Mouse (Mus musculus) adrenal gland, adult (tissue): Measurements from ENCODE around the gene Opcml.
A peak's percentile ranks its signal among the peaks of the same experiment; 100 is the strongest.

ENCODE experiments used
- DNase-seq, 2 experiments: peaks; one replicate each; pipeline ENCODE4 v3.0.0; 2022 to 2023; ENCODE audit warnings: low spot score in 1 of 2; ENCODE audit not compliant: inconsistent age in 2 of 2

Opcml gene

GRCm38 (mm10) chr9:27996536-27996935 lies 206.0 kb downstream of the Opcml start:
- no peak for DNase-seq

GRCm38 (mm10) chr9:27998767-27999166 lies 208.2 kb downstream of the Opcml start:
- DNase-seq: no peak

GRCm38 (mm10) chr9:28003131-28003530 lies 212.6 kb downstream of the Opcml start:
- no peak for DNase-seq

DNA sequence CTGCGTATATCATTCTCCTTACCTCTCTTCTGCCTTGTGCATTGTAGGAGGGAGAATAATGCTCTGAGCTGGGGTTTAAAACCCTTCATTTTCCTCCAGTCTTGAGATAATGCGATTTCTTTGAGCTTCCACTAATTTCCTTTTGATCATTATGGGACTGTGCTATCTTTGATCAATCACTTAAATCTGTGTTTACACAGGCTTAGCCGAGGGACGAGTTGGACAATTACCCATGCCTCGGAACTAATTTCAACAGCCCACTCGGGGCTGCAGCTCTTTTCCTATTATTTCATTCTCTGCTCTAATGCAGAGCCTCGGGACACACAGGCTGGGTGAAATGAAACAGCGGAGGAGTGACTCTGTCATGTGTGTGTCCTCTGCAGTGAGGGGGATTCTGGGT lies 220.9 kb downstream of the Opcml start:
- DNase-seq: no peak

GRCm38 (mm10) chr9:28012664-28013063 lies 222.1 kb downstream of the Opcml start:
- no peak for DNase-seq

DNA sequence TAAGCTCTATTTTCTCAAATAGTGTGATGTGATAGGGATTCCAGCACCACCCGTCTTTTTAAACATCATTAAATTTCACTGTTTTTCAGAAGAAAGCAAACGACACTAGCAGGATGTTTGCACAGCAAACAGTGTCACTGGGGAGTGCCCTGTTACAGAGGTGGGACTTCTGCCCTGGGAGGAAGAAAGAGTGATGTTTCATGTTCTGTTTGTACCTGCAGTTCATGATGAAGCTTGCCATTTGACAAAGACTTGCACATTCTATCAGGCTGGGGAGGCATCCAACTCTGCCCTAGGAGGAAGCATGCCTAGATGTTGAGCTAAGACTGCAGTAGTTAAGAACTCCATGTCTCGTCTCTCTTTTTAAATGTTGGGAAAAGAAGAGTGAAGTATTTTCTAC lies 222.6 kb downstream of the Opcml start:
- no peak for DNase-seq

DNA sequence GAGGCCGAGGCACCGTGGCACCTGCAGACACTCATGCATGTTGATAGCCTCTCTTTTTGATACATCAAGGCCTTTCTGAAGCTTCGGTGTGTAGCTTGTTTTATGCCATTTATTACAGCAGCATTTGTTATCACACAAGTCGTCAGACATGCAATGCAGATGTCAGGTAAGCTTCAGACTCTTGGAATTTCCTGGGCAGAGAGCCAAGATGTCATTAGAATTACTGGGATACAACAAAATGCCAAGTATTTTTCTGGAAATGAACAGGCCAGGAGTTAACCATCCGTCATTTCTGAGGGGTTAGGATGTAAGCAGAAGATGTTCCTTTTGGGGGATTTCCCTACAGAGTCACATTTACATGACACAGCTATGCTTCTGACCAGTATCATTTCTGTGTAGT lies 237.6 kb downstream of the Opcml start:
- no peak for DNase-seq

- no peak for DNase-seq
Observed at GRCm38 (mm10) chr9:28028788-28029393, 238.3 kb downstream of the Opcml start.

GRCm38 (mm10) chr9:28049157-28049556 lies 258.6 kb downstream of the Opcml start:
- DNase-seq: no peak

DNA sequence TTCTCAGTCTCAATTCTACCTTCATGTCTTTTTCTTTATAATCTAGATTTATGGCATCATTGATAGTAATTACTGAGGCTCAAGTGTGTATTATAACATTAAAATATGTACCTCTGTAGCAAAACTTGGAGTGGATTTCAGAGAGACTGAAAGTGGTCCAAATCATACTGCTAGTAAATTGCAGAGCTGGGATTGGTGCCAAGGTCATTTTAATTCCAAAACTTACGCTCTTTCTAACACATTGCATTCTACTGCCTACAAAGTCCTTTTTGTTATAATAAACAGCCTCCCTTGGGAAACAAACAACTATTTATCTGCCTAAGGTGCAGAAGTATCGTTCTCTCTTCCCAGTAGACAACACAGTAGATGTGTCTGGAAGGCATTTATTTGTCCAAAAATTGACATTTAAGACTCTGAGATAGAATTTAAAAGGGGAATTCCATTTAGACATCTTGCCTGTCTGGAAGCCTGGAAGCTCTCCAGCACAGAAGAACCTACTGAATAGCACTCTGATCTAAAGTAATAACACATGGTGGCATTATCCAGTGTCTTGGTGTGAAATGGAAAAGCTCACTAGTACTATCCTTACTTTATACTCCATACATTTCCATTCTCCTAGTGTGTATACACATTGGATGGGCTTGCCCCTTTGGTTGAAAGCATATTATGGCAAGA lies 266.7 kb downstream of the Opcml start:
- DNase-seq: peak in 1 of 2 experiments; percentile 46

- no peak for DNase-seq
Observed at GRCm38 (mm10) chr9:28065126-28065525, 274.6 kb downstream of the Opcml start.

DNA sequence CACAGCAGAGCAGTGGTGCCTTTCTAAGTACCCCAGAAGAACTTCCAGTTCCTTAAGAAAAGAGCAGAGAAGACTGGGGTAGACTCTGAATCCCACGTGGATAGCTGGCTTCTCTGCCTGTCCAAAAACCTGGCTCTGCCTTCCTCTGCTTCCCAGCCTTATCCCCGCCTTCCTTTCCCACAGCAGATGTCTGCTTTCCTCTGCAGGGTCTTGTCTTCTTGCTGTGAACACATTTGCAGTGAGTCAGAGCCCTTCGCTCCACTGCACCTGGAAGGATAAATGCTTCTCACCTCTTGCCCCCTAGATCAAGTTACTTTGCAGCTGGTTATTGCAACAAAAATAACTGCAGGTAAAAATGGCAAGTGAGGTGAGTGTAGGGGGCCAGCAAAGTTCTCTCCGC lies 290.1 kb downstream of the Opcml start:
- no peak for DNase-seq

DNA sequence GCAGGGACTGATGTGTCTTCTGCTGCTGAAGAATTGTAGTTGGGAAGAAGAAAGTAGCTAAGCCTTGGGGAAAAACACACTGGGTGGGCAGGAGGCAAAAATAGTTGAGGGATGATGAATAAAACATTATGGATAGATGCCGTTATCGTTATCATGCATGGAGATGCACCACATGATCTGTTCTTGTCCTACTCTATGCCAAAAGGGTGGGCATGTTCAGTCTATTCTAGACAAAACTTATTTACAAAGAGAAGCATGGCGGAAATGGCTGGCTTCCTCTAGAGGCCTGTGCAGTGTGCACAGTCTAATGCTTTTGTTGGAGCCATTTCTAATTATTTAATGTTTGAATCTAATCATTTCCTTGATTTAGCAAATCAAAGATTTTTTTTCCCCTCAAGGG lies 293.2 kb downstream of the Opcml start:
- DNase-seq: no peak

DNA sequence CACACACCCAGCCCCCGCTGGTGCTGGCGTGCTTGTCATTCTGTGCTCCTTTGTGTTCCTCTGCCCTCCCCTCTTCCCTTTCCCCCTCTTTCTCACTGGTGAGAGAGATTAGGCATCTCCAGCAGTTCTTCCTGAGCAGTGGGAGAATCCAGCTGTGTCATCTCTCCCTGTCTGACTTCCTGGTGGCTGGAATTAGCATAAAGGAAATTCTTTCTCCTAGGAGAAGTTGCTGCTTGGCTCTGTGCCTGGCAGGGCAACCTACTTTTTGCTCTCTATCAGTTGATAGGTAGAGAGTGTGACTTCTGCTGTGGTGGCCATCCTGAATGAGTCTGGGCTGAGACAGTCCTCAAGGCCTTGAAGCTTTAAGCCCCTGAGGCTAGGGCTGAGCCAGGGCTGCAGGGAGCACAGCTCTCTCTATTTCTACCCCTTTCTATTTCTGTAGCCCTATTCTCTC lies 293.7 kb downstream of the Opcml start:
- DNase-seq: no peak

- no peak for DNase-seq
Observed at GRCm38 (mm10) chr9:28091395-28091794, 300.8 kb downstream of the Opcml start.

DNA sequence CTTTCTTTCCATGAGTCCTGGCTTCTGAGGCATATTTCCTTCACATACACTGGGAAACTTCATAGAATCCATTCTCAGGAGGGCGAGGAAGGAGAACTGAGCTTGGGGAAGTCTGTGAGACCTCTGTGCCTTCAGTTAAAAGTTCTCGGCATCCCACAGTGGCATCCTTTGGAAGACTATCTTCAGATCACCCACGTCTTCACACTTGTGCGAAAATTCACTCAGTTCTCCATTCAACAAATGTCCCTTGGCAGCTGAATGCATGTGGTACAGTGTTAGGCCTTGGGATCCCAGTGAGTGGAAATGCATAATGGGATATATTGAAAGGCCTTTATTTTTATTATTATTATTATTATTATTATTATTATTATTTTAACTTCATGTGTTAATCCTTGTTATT lies 304.1 kb downstream of the Opcml start:
- no peak for DNase-seq

DNA sequence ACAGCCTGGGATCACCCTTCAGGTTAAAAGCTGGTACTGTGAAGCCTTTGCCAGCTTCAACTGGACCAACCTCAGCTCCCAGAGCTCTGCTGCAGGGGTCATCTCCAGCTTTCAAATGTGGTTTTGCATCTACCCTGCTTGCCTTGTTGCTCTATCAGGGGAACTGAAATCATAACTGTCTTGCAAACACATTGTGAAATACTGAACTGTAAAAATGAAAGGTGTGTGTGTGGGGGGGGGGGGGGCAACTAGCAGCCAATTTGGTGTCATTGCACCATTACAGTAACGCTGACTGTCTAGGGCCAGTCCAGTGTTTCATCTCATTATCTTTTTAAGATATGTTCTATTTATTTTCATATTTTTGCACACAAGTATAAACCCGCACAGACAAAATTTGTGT lies 305.6 kb downstream of the Opcml start:
- DNase-seq: no peak

GRCm38 (mm10) chr9:28101981-28102380 lies 311.4 kb downstream of the Opcml start:
- DNase-seq: no peak

DNA sequence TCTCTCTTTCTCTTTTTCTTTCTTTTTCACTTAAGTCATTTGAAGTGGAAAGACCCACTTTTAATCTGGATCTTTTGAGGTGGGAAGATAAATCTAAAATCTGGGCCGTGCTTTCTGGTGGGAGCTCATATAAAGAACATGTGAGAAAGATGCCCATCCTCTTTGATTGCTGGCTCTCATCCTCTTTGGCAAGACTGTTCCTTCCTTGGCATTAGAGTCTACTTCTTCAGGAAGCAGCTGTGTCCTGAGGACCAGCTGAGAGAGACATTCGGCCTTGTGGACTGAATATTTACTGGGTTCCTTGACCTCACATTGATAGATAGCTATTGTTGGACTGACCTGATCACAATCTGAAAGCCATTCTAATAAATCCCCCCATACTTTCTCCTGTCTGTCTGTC lies 331.3 kb downstream of the Opcml start:
- no peak for DNase-seq

GRCm38 (mm10) chr9:28128735-28129134 lies 338.2 kb downstream of the Opcml start:
- DNase-seq: no peak

- DNase-seq: no peak
Observed at GRCm38 (mm10) chr9:28131521-28131920, 340.9 kb downstream of the Opcml start.

- no peak for DNase-seq
Observed at GRCm38 (mm10) chr9:28136614-28137013, 346.0 kb downstream of the Opcml start.
